8 mouse cellular contexts compared by ENCODE assay signal in the genomic region with DNA sequence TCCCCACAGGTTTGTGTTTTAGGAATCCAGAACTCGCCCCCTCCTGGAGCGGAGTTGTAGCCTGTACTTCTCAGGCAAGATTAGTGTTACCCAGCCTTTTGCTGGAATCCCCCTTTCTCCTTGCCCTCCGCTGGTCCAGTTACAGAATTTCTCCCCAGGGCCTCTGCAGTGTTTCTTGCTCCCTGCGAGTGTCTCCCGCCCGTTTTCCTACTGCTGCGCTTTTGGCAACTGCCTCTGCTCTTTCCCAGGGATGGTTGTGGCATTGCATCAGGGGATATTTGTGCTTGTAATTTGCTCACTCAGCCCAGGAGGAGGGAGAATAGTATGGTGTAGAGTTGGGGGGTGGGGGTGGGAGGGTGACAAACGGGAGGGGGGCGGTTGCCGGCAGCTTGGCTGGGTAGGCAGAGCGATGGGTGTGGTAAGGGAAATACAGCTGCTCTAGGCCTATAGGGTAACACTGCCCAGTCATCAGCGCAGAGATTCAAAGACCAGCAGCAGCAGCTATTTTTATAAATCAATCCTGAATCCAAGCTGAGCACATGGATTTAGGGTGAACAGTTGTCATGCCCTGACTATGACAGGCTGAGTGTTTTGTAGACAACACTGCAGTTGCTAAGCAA. TPM values are rescaled to one million over a fixed set of nuclear protein-coding genes. Genes with fewer than 3 reads are reported as not detected.
DNase-seq lines count a peak whose midpoint lies in the region; ATAC-seq and TF ChIP-seq lines count a peak whose summit lies in the region.

No protein-coding gene starts in this region.

- H3K4me3 ChIP-seq in heart, embryonic 13.5 days: peak overlapping the region; percentile 96
- peak overlapping the region; percentile 73 for H3K4me3 ChIP-seq in liver, embryonic 15.5 days (replicated peaks)
- H3K4me3 ChIP-seq in olfactory bulb, adult 2 months (ENCODE audit: insufficient read depth, low read depth, low read length): peak overlapping the region; percentile 95

- H3K9me3 ChIP-seq in heart, embryonic 13.5 days: no peaks in the 10 kb centered on the region
- no peaks in the 10 kb centered on the region for H3K9me3 ChIP-seq in liver, embryonic 15.5 days (replicated peaks)

- peak overlapping the region; percentile 71 for H3K4me2 ChIP-seq in heart, embryonic 13.5 days
- peak overlapping the region; percentile 97 for H3K4me2 ChIP-seq in liver, embryonic 15.5 days

- H3K4me1 ChIP-seq in heart, embryonic 13.5 days: peaks cover 30% of the 10 kb centered on the region
- H3K4me1 ChIP-seq in liver, embryonic 15.5 days (replicated peaks): peaks cover 26% of the 10 kb centered on the region
- H3K4me1 ChIP-seq in olfactory bulb, adult 2 months (ENCODE audit: control insufficient read depth, insufficient read depth, low read length): peaks cover 2% of the 10 kb centered on the region; the same call in 1 of the 2 replicates

- 1% methylated on average over 12 of the region's 12 CpGs for WGBS in heart, embryonic 13.5 days
- WGBS in liver, embryonic 15.5 days (ENCODE audit: insufficient replicate concordance): 4% methylated on average over 12 of the region's 12 CpGs
- WGBS in olfactory bulb, adult 2 months: 0% methylated on average over 12 of the region's 12 CpGs

- H3K27me3 ChIP-seq in heart, embryonic 13.5 days (replicated peaks): no peaks in the 10 kb centered on the region
- peaks cover 23% of the 10 kb centered on the region for H3K27me3 ChIP-seq in liver, embryonic 15.5 days

- DNase-seq in A20 (ENCODE audit: low read depth, low spot score): peak; percentile 45
- DNase-seq in adrenal gland, adult 8-10 months: peak; percentile 35
- DNase-seq in fibroblast of lung, adult 2 months (ENCODE audit: low read depth): peak; percentile 63
- peak; percentile 32 to 60 for DNase-seq in kidney, postnatal 25 days
- DNase-seq in urinary bladder, postnatal 14 days (ENCODE audit: low spot score): peak; percentile 50

- no peak for TF ChIP-seq CTCF in olfactory bulb, adult 2 months (IDR thresholded peaks at IDR 0.05; ENCODE audit: insufficient read depth, low read depth, low read length)

- no peaks in the 10 kb centered on the region for H3K36me3 ChIP-seq in heart, embryonic 13.5 days
- no peaks in the 10 kb centered on the region for H3K36me3 ChIP-seq in liver, embryonic 15.5 days (replicated peaks)

- no peak for ATAC-seq in heart, embryonic 13.5 days (ENCODE audit: extremely low read depth, insufficient number of reproducible peaks, low FRiP score, low TSS enrichment)
- no peak for ATAC-seq in liver, embryonic 15.5 days (ENCODE audit: insufficient read depth)

- peak overlapping the region; percentile 97 for H3K27ac ChIP-seq in heart, embryonic 13.5 days (replicated peaks)
- H3K27ac ChIP-seq in liver, embryonic 15.5 days (replicated peaks): peak overlapping the region; percentile 67
- peak overlapping the region; percentile 71; the same call in 1 of the 2 replicates for H3K27ac ChIP-seq in olfactory bulb, adult 2 months (ENCODE audit: insufficient read depth, low read depth, low read length)

- peak overlapping the region; percentile 98 for H3K9ac ChIP-seq in heart, embryonic 13.5 days
- H3K9ac ChIP-seq in liver, embryonic 15.5 days: peak overlapping the region; percentile 61; the same call in 1 of the 2 replicates

- no peak for TF ChIP-seq POLR2A in olfactory bulb, adult 2 months (IDR thresholded peaks at IDR 0.05; ENCODE audit: insufficient read depth, low read depth, low read length)

RNA-seq across cellular contexts. Expression of a gene that starts 1.6 kb away (rescaled TPM):
- 100 to 1,000 TPM in 2 of 4 experiments, 10 to 100 TPM in 2; 75.9 to 139 (median 108) TPM for total RNA-seq in adrenal gland, adult 8-10 months (2022)
- polyA plus RNA-seq in heart, embryonic 13.5 days (2015; fragmentation: Nextera tagmentation; extraction: Ambion mirVana): 77.3 and 82.0 TPM in 2 replicates
- 11.9 and 12.7 TPM in 2 replicates for polyA plus RNA-seq in liver, embryonic 15.5 days (2015; fragmentation: Nextera tagmentation; extraction: Ambion mirVana)
- polyA plus RNA-seq in olfactory bulb, adult 2 months (2012; ENCODE audit: insufficient read depth, insufficient read length, low replicate concordance, missing spikeins): 93.0 and 647 TPM in 2 replicates

RNA-seq across cellular contexts. Expression of a gene that starts 57.5 kb away (rescaled TPM):
- 10 to 100 TPM; 10.5 to 14.5 (median 10.8) TPM for total RNA-seq in adrenal gland, adult 8-10 months (2022)
- 17.8 and 19.5 TPM in 2 replicates for polyA plus RNA-seq in heart, embryonic 13.5 days (2015; fragmentation: Nextera tagmentation; extraction: Ambion mirVana)
- 12.7 and 13.3 TPM in 2 replicates for polyA plus RNA-seq in liver, embryonic 15.5 days (2015; fragmentation: Nextera tagmentation; extraction: Ambion mirVana)
- polyA plus RNA-seq in olfactory bulb, adult 2 months (2012; ENCODE audit: insufficient read depth, insufficient read length, low replicate concordance, missing spikeins): not detected in 2 replicates

Comparison
In these comparisons a context has a peak if more than half of its experiments do, and no peak if none do; other contexts are left out.
1. RNA of a gene that starts 57.5 kb away (polyA plus RNA-seq): 17.8 to 19.5 TPM in heart, embryonic 13.5 days and 12.7 to 13.3 TPM in liver, embryonic 15.5 days; not detected in olfactory bulb, adult 2 months; every median in the first group is over 10 times any median in the second.
2. Peak in every context shown above with its lines, with median percentiles within 50 percentile points of each other: DNase-seq, H3K27ac ChIP-seq and H3K4me3 ChIP-seq.